Mouse (Mus musculus) lung, adult 2 months (tissue): ENCODE results near the gene Mcf2l.

Source experiments
- CTCF ChIP-seq: fragments of 200-500 bp; IDR thresholded peaks from 2 replicates; pipeline ENCODE4 v1.5.1; 2011; ENCODE audit warnings: mild to moderate bottlenecking, low read length, control low read depth; ENCODE audit not compliant: insufficient read depth
- POLR2A ChIP-seq: fragments of 200-500 bp; IDR thresholded peaks from 2 replicates; pipeline ENCODE4 v1.6.1; 2011; ENCODE audit warnings: low read depth, mild to moderate bottlenecking, control low read depth, low read length, borderline replicate concordance; ENCODE audit errors: extremely low read depth

GRCm38 (mm10) chr8:12925051-12925450 lies 51.4 kb downstream of the Mcf2l start:
- TF ChIP-seq CTCF (no peak), POLR2A (no peak)
